Mouse (Mus musculus) heart, postnatal 0 days (tissue): ENCODE data around the gene Ank. TPM values are rescaled to one million over a fixed set of nuclear protein-coding genes. Genes with fewer than 3 reads are reported as not detected.

ENCODE experiments used
- ATAC-seq: fragments of 200-750 bp; cut with Nextera tagmentation; 2 replicates; pipeline ENCODE4 v1.8.0; 2017; ENCODE audit warnings: low read depth, moderate number of reproducible peaks, moderate library complexity; ENCODE audit not compliant: insufficient read depth
- DNase-seq: peaks from one replicate; pipeline ENCODE4 v3.0.0-alpha.2; 2016; ENCODE audit warnings: low spot score
- H3K27ac ChIP-seq: fragments of 300-500 bp; sonication (generic); 2 replicates; pipeline ENCODE4 v1.5.1; 2014; ENCODE audit warnings: low read depth, mild to moderate bottlenecking
- H3K27me3 ChIP-seq: fragments of 300-500 bp; sonication (generic); 2 replicates; pipeline ENCODE4 v1.6.1; 2014; ENCODE audit warnings: low read length, mixed read lengths; ENCODE audit not compliant: control insufficient read depth, insufficient read depth
- H3K36me3 ChIP-seq: fragments of 300-500 bp; sonication (generic); replicated peaks from 2 replicates; pipeline ENCODE4 v1.6.1; 2014; ENCODE audit warnings: low read length, mixed read lengths; ENCODE audit not compliant: control insufficient read depth, insufficient read depth
- H3K4me1 ChIP-seq: fragments of 300-500 bp; sonication (generic); 2 replicates; pipeline ENCODE4 v1.6.1; 2014; ENCODE audit warnings: antibody characterized with exemption; ENCODE audit not compliant: control insufficient read depth, insufficient read depth
- H3K4me2 ChIP-seq: fragments of 300-500 bp; sonication (generic); 2 replicates; pipeline ENCODE4 v1.6.1; 2014; ENCODE audit warnings: low read depth, mild to moderate bottlenecking, low read length, moderate library complexity
- H3K4me3 ChIP-seq: fragments of 300-500 bp; sonication (generic); 2 replicates; pipeline ENCODE4 v1.5.1; 2014; ENCODE audit warnings: low read depth, low read length
- H3K9ac ChIP-seq: fragments of 300-500 bp; sonication (generic); replicated peaks from 2 replicates; pipeline ENCODE4 v1.6.1; 2014; ENCODE audit warnings: low read depth, low read length, mixed read lengths
- H3K9me3 ChIP-seq: fragments of 300-500 bp; sonication (generic); replicated peaks from 2 replicates; pipeline ENCODE4 v1.6.1; 2016; ENCODE audit warnings: low read length; ENCODE audit not compliant: control insufficient read depth
- CTCF ChIP-seq: IDR thresholded peaks from 2 replicates; pipeline ENCODE4 v1.5.1; 2016; ENCODE audit warnings: antibody characterized with exemption, control low read depth, low read depth
- EP300 ChIP-seq: IDR thresholded peaks from 2 replicates; pipeline ENCODE4 v1.6.1; 2016; ENCODE audit warnings: antibody characterized with exemption, low read depth
- WGBS: fragments of 180-500 bp; shearing (Covaris S2); extraction: QIAGEN DNeasy Blood & Tissue Kit; methylation state at CpG from one replicate; pipeline ENCODE4 v1.1.7; 2014; 5-methylcytosine and 5-hydroxymethylcytosine counted together
- polyA plus RNA-seq: library from polyadenylated mRNA; unstranded; fragments of >200 nt; fragmentation: Nextera tagmentation; extraction: Ambion mirVana; gene quantifications from 2 replicates; pipeline ENCODE4 v1.2.1, GENCODE M21; 2015
- total RNA-seq: library from RNA; depleted of rRNA; stranded (reverse); fragments of >200 nt; gene quantifications from 2 replicates; pipeline ENCODE4 v1.2.3, GENCODE M21; 2014; ENCODE audit warnings: low replicate concordance; rRNA removed

Gene Ank
- total RNA-seq (30.6 and 33.7 TPM in 2 replicates), polyA plus RNA-seq (18.8 and 21.2 TPM in 2 replicates)

GRCm38 (mm10) chr15:27466131-27467080 is at the start of gene Ank:
Ank (plus strand) TSS chr15:27466677.
- Histone ChIP-seq H3K4me2 (peak within 1 kb of the TSS; percentile 86), H3K27me3 (no peaks in the 10 kb centered on the region), H3K4me1 (0 out of 2 replicates have a peak, but pooled peaks cover 7% of the 10 kb centered on the region), H3K9me3 (no peaks in the 10 kb centered on the region), H3K36me3 (no peaks in the 10 kb centered on the region), H3K9ac (peak within 1 kb of the TSS; percentile 69), H3K4me3 (peak within 1 kb of the TSS; percentile 68), H3K27ac (peak within 1 kb of the TSS; percentile 90)
- peak; percentile 93 for ATAC-seq
- WGBS: under 1% methylated on average over 93 of the region's 120 CpGs
- peak; percentile 81 for DNase-seq
- TF ChIP-seq EP300 (no peak), CTCF (peak; percentile 11; the same call in 1 of the 2 replicates)

- no peak overlapping the region for H3K4me2 ChIP-seq
- no peaks in the 10 kb centered on the region for H3K4me1 ChIP-seq
- no peak overlapping the region for H3K27ac ChIP-seq
- ATAC-seq (no peak), DNase-seq (no peak)
- no peak overlapping the region for H3K9ac ChIP-seq
- no peaks in the 10 kb centered on the region for H3K36me3 ChIP-seq
- no peak overlapping the region for H3K4me3 ChIP-seq
- WGBS: 70% methylated on average over 3 of the region's 3 CpGs
- H3K9me3 ChIP-seq: no peaks in the 10 kb centered on the region
- no peaks in the 10 kb centered on the region for H3K27me3 ChIP-seq
- TF ChIP-seq EP300: no peak
Measured at GRCm38 (mm10) chr15:27418566-27419331, 47.7 kb upstream of the Ank start.

GRCm38 (mm10) chr15:27421531-27421930 is 44.9 kb upstream of the Ank start:
- no peaks in the 10 kb centered on the region for H3K9me3 ChIP-seq
- H3K9ac ChIP-seq: no peak overlapping the region
- no peak overlapping the region for H3K27ac ChIP-seq
- ATAC-seq: no peak
- H3K4me1 ChIP-seq: no peaks in the 10 kb centered on the region
- no peaks in the 10 kb centered on the region for H3K27me3 ChIP-seq
- no peak for DNase-seq
- no peak overlapping the region for H3K4me3 ChIP-seq
- TF ChIP-seq CTCF (no peak), EP300 (no peak)
- no peak overlapping the region for H3K4me2 ChIP-seq
- 89% methylated on average over 6 of the region's 6 CpGs for WGBS
- no peaks in the 10 kb centered on the region for H3K36me3 ChIP-seq

GRCm38 (mm10) chr15:27427581-27427980 is 38.9 kb upstream of the Ank start:
- H3K36me3 ChIP-seq: no peaks in the 10 kb centered on the region
- 75% methylated on average over 3 of the region's 3 CpGs for WGBS
- ATAC-seq: no peak
- no peaks in the 10 kb centered on the region for H3K4me1 ChIP-seq
- TF ChIP-seq EP300: no peak
- no peak for TF ChIP-seq CTCF
- no peak overlapping the region for H3K4me2 ChIP-seq
- H3K9ac ChIP-seq: no peak overlapping the region
- H3K4me3 ChIP-seq: no peak overlapping the region
- DNase-seq: no peak
- H3K9me3 ChIP-seq: no peaks in the 10 kb centered on the region
- H3K27ac ChIP-seq: no peak overlapping the region
- H3K27me3 ChIP-seq: no peaks in the 10 kb centered on the region

GRCm38 (mm10) chr15:27430241-27430640 is 36.2 kb upstream of the Ank start:
- H3K4me1 ChIP-seq: no peaks in the 10 kb centered on the region

More at GRCm38 (mm10) chr15:27430241-27430640, 36.2 kb upstream of the Ank start:
- no peak for DNase-seq
- TF ChIP-seq CTCF (no peak), EP300 (no peak)
- WGBS: 100% methylated on average over 1 of the region's 1 CpGs
- H3K4me2 ChIP-seq: no peak overlapping the region
- ATAC-seq: no peak
- no peak overlapping the region for H3K9ac ChIP-seq
- no peaks in the 10 kb centered on the region for H3K27me3 ChIP-seq
- no peaks in the 10 kb centered on the region for H3K9me3 ChIP-seq
- H3K4me3 ChIP-seq: no peak overlapping the region
- H3K36me3 ChIP-seq: no peaks in the 10 kb centered on the region
- no peak overlapping the region for H3K27ac ChIP-seq
